Mouse (Mus musculus) intestine, postnatal 0 days (tissue): ENCODE measurements around the gene Wfdc11. TPM values are rescaled to one million over a fixed set of nuclear protein-coding genes. Genes with fewer than 3 reads are reported as not detected.
"Not testable (repeated sequence)": the region's sequence is repeated elsewhere in the genome, so short reads cannot be mapped to it uniquely, and the experiment has no call there.

Experiments used
- ATAC-seq: fragments of 200-750 bp; cut with Nextera tagmentation; 2 replicates; pipeline ENCODE4 v1.8.0; 2017; ENCODE audit warnings: mild to moderate bottlenecking, moderate TSS enrichment, moderate library complexity
- H3K27ac ChIP-seq: fragments of 300-500 bp; sonication (generic); 2 replicates; pipeline ENCODE4 v1.5.1; 2014; ENCODE audit warnings: mild to moderate bottlenecking, low read depth, low read length, moderate library complexity
- H3K27me3 ChIP-seq: fragments of 300-500 bp; sonication (generic); replicated peaks from 2 replicates; pipeline ENCODE4 v1.6.1; 2014; ENCODE audit warnings: low read length, mixed read lengths; ENCODE audit not compliant: control insufficient read depth, insufficient read depth
- H3K36me3 ChIP-seq: fragments of 300-500 bp; sonication (generic); 2 replicates; pipeline ENCODE4 v1.6.1; 2014; ENCODE audit warnings: mild to moderate bottlenecking, moderate library complexity; ENCODE audit not compliant: control insufficient read depth, insufficient read depth
- H3K4me1 ChIP-seq: fragments of 300-500 bp; sonication (generic); replicated peaks from 2 replicates; pipeline ENCODE4 v1.6.1; 2014; ENCODE audit warnings: antibody characterized with exemption, low read length, mixed read lengths; ENCODE audit not compliant: control insufficient read depth, insufficient read depth
- H3K4me2 ChIP-seq: fragments of 300-500 bp; sonication (generic); replicated peaks from 2 replicates; pipeline ENCODE4 v1.6.1; 2014; ENCODE audit warnings: low read depth, mild to moderate bottlenecking, moderate library complexity
- H3K4me3 ChIP-seq: fragments of 300-500 bp; sonication (generic); 2 replicates; pipeline ENCODE4 v1.5.1; 2014; ENCODE audit warnings: low read depth, low read length
- H3K9ac ChIP-seq: fragments of 300-500 bp; sonication (generic); 2 replicates; pipeline ENCODE4 v1.6.1; 2014; ENCODE audit warnings: mild to moderate bottlenecking, low read depth, low read length
- H3K9me3 ChIP-seq: fragments of 300-500 bp; sonication (generic); 2 replicates; pipeline ENCODE4 v1.6.1; 2016; ENCODE audit warnings: mixed run types; ENCODE audit not compliant: control insufficient read depth
- CTCF ChIP-seq: sonication (generic); IDR thresholded peaks from 2 replicates; pipeline ENCODE4 v1.5.1; 2016; ENCODE audit warnings: low read depth, mild to moderate bottlenecking, control low read depth, antibody characterized with exemption, moderate library complexity
- WGBS: fragments of 180-500 bp; shearing (Covaris S2); extraction: QIAGEN DNeasy Blood & Tissue Kit; methylation state at CpG from one replicate; pipeline ENCODE4 v1.1.7; 2014; 5-methylcytosine and 5-hydroxymethylcytosine counted together
- polyA plus RNA-seq: library from polyadenylated mRNA; unstranded; fragments of >200 nt; fragmentation: Nextera tagmentation; extraction: Ambion mirVana; gene quantifications from 2 replicates; pipeline ENCODE4 v1.2.1, GENCODE M21; 2015

Gene Wfdc11
- not detected in 2 replicates for polyA plus RNA-seq

DNA sequence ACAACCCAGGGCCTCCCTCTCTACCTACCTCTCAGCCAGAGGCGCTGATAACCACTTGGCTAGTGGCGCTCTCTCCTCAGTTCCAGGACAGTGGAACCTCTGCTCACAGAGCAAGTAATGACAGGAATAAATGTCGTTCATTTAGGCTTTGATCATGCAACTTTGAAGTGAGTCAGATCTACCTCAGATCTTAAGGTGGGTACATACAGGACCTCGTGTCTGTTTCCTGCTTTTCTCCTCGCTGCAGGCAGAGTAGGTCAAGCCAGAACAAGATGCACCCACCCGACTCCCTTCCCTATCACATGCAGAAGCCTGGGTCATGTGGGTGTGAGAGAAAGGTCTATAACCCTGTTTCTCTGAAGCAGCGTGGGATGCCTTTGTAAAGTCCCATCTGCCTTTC lies at the start of gene Wfdc11:
TSS of gene Wfdc11 (minus strand) at position 101 of the 400 bp plus-strand sequence.
- Histone ChIP-seq H3K4me2 (no peak within 1 kb of the TSS), H3K4me1 (no peaks in the 10 kb centered on the region), H3K4me3 (no peak within 1 kb of the TSS), H3K9ac (no peak within 1 kb of the TSS), H3K9me3 (no peaks in the 10 kb centered on the region), H3K36me3 (no peaks in the 10 kb centered on the region), H3K27ac (no peak within 1 kb of the TSS), H3K27me3 (no peaks in the 10 kb centered on the region)
- ATAC-seq = no peak
- no peak for TF ChIP-seq CTCF
- WGBS = 71% methylated on average over 7 of the region's 7 CpGs

DNA sequence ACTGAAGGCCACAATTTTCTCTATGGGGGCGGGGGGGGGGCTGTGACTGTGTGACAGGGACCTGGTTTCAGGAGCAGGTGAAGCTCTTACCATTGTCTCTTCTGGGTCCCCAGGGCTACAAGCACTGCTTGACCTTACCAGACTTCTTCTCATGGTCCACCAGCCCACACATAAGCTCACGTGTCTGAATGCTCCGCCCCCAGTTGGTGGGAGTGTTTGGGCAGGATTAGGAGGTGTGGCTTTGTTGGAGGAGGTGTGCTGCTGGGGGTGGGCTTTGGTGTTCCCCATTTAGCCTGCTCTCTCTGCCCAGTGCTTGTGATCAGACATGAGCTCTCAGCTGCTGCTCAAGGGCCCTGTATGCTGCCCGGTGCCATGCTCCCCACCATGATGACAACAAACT lies 49.4 kb upstream of the Wfdc11 start:
- H3K27ac ChIP-seq = no peak overlapping the region
- H3K4me3 ChIP-seq = no peak overlapping the region
- H3K27me3 ChIP-seq = no peaks in the 10 kb centered on the region
- H3K9ac ChIP-seq = no peak overlapping the region
- no peak for ATAC-seq
- H3K4me1 ChIP-seq = no peaks in the 10 kb centered on the region; the same call in 1 of the 2 replicates
- no peaks in the 10 kb centered on the region for H3K36me3 ChIP-seq
- WGBS = 65% methylated on average over 4 of the region's 4 CpGs
- H3K9me3 ChIP-seq = no peaks in the 10 kb centered on the region
- TF ChIP-seq CTCF = no peak
- H3K4me2 ChIP-seq = no peak overlapping the region

DNA sequence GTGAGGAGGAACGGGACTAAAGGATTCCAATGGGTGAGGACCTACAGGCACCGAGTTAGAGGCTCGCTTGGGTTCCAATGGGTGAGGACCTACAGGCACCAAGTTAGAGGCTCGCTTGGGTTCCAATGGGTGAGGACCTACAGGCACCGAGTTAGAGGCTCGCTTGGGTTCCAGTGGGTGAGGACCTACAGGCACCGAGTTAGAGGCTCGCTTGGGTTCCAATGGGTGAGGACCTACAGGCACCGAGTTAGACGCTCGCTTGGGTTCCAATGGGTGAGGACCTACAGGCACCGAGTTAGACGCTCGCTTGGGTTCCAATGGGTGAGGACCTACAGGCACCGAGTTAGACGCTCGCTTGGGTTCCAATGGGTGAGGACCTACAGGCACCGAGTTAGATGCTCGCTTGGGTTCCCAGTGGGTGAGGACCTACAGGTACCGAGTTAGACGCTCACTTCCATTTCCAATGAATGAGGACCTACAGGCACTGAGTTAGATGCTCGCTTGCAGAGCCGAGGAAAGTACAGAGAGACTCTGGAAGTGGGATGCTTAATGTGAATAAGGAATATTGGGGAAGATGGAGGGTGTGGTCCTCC lies 42.4 kb upstream of the Wfdc11 start:
- not testable (repeated sequence) for H3K27me3 ChIP-seq, H3K9me3 ChIP-seq, ATAC-seq, H3K36me3 ChIP-seq, H3K4me3 ChIP-seq, H3K27ac ChIP-seq, H3K4me1 ChIP-seq, H3K9ac ChIP-seq, H3K4me2 ChIP-seq
- WGBS = 88% methylated on average over 20 of the region's 23 CpGs

DNA sequence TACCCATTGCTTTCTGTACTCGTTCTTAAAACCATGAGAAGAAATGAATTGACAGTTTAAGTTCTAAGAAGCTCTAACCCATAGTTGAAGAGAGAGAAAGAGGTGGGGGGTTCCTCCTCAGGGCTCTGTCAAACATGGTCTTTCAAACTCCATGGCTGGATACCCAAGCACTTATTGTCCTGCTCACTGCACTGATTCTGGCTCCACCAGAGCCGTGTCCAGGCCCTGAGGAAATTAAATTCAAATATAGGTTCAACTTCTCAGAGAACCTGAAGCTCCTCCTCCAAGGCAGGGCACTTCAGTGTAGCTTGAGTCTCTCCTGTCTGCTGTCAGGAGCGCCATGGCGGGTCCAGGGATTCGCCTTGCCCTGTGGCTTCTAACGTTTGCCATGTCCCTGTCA lies 41.1 kb upstream of the Wfdc11 start, which contains the start of gene Spint5:
TSS of gene Spint5 (plus strand) at position 301 of the 400 bp plus-strand sequence.
- Histone ChIP-seq H3K4me1 (no peaks in the 10 kb centered on the region), H3K4me3 (no peak within 1 kb of the TSS), H3K27ac (no peak within 1 kb of the TSS), H3K4me2 (no peak within 1 kb of the TSS), H3K36me3 (no peaks in the 10 kb centered on the region), H3K27me3 (no peaks in the 10 kb centered on the region), H3K9ac (no peak within 1 kb of the TSS), H3K9me3 (no peaks in the 10 kb centered on the region)
- no peak for TF ChIP-seq CTCF
- no peak for ATAC-seq
- whole genome bisulfite sequencing = 73% methylated on average over 6 of the region's 6 CpGs

DNA sequence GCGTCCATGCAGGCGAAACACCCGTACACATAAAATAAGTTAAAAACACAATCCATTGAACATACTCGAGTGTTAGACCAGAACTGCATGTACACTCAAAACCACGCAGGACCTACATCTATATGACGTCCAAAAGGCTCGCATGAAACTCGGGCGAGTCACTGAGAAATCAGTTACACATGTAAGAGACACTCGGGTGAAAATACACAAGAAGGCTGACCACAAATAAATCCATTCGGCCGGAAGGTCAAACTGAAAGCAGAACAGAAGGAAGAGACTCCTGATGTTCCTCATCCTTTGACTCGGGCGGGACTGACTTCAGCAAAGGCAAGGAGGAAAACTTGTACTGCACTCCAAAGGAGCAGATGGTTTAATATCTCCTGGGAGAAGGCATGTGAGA lies 32.1 kb upstream of the Wfdc11 start:
- Histone ChIP-seq H3K27ac (peak overlapping the region; percentile 63), H3K4me3 (no peak overlapping the region), H3K36me3 (no peaks in the 10 kb centered on the region), H3K27me3 (no peaks in the 10 kb centered on the region), H3K9me3 (no peaks in the 10 kb centered on the region), H3K4me1 (no peaks in the 10 kb centered on the region), H3K9ac (no peak overlapping the region), H3K4me2 (no peak overlapping the region)
- no peak for ATAC-seq
- WGBS = 80% methylated on average over 14 of the region's 14 CpGs
- no peak for TF ChIP-seq CTCF

DNA sequence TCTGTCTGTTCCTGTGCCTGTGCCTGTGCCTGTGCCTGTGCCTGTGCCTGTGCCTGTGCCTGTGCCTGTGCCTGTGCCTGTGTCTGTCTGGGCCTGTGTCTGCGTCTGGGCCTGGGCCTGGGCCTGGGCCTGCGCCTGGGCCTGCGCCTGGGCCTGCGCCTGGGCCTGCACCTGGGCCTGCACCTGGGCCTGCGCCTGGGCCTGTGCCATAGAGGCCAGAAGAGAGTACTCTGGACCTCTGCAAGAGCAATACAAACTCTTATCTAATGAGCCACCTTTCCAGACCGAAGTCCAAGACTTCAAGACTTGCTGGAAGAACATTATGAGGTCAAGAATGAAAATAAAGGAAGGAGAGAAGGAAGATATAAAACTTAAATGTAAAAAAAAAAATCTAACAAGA lies 31.4 kb upstream of the Wfdc11 start:
- no peak overlapping the region for H3K4me3 ChIP-seq
- H3K36me3 ChIP-seq = no peaks in the 10 kb centered on the region
- ATAC-seq = peak; percentile 97
- TF ChIP-seq CTCF = no peak
- no peak overlapping the region for H3K9ac ChIP-seq
- WGBS = 55% methylated on average over 6 of the region's 6 CpGs
- H3K4me1 ChIP-seq = no peaks in the 10 kb centered on the region
- H3K27ac ChIP-seq = peak overlapping the region; percentile 78
- no peak overlapping the region for H3K4me2 ChIP-seq
- no peaks in the 10 kb centered on the region for H3K9me3 ChIP-seq
- no peaks in the 10 kb centered on the region for H3K27me3 ChIP-seq

DNA sequence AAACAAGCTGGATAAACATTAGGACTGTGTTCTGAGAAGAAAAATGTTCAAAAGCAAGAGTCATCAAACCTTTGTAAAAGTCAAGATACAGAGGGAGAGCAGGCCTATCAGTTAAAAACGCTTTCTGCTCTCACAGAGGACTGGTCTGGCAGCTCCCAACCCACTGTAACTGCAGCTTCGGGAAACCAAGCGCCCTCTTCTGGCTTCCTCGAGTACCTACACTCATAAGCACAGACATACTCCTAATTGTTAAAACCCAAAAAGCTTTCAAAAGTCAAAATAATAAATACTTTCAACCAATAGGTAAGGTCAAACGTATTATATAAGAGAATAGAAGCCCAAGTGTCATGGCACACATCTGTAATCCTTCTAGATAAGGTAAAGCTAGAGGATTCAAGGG lies 30.3 kb upstream of the Wfdc11 start:
- H3K27me3 ChIP-seq = no peaks in the 10 kb centered on the region
- no peak overlapping the region for H3K4me3 ChIP-seq
- 0 out of 2 replicates have a peak, but pooled peaks have one; percentile 13 for TF ChIP-seq CTCF
- no peaks in the 10 kb centered on the region for H3K36me3 ChIP-seq
- no peak overlapping the region for H3K27ac ChIP-seq
- H3K4me1 ChIP-seq = no peaks in the 10 kb centered on the region
- 84% methylated on average over 5 of the region's 5 CpGs for WGBS
- ATAC-seq = no peak
- H3K4me2 ChIP-seq = no peak overlapping the region
- no peak overlapping the region for H3K9ac ChIP-seq
- no peaks in the 10 kb centered on the region for H3K9me3 ChIP-seq
